Mouse (Mus musculus) retina, postnatal 7 days (tissue): ENCODE data around the gene Pex10.
"Not testable (repeated sequence)": the region's sequence is repeated elsewhere in the genome, so short reads cannot be mapped to it uniquely, and the experiment has no call there.

Experiments
- DNase-seq: peaks from one replicate; pipeline ENCODE4 v3.0.0-alpha.2; 2012; ENCODE audit warnings: low read depth, low spot score

The Pex10 gene

DNA sequence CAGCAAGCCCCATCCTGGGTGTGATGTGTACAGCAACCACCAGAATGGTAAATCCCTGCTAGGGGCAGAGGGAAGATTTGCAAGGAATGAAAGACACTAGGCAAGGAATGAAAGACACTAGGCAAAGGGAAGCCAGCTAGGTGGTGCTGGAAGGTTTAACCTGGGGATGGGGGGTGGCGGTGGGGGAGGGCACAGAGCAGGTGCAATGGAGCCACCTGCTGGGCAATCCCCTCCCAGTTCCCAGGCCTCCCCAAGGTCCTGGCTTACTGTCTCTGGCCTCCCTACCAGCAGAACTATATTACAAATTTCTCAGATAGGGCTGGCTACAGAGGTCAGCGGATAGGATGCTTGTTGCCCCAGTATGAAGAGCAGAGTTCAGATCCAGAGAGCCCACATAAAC is 2.3 kb upstream of the Pex10 start:
- no peak for DNase-seq

DNA sequence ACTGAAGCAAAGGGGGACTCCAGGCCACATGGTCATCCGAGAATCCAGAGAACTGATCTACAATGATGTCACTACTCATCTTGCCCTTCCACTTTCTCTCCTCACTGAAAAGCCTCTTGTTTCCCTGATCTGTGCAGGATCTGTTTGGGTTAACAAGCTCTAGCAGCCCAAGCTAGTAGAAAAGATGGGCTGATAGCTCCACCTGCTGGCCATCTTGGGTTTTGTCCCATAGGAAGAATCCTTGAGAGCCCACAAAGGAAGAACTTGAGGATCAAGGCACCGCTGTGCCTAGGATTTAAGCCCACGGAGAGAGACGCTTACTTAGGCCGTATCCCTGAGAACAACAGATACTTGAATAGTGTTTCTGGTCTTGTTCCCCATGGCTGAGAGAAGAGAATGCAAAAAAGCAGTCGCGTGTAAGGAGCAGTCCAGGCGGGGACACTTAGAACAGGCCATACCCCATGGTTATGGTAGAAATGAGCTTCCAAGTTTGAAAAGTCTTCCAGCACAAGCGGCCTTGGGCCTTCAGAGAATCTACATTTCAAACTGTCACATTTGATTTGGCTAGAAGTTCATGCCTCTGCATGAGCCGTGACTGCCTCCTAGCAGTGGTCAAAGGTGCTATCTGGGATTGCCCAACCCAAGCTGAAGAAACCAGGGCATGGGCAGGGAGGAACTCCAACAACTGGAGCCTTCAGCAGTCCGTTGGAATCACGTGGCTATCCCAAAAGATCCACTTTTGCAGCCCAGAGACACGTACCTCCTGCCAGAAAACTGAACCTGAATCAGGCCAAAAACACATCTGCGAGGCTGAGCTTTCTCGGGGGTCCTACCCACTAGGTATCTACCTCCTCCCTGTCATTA is 614 bp upstream of the Pex10 start:
- DNase-seq, result peak; percentile 92

DNA sequence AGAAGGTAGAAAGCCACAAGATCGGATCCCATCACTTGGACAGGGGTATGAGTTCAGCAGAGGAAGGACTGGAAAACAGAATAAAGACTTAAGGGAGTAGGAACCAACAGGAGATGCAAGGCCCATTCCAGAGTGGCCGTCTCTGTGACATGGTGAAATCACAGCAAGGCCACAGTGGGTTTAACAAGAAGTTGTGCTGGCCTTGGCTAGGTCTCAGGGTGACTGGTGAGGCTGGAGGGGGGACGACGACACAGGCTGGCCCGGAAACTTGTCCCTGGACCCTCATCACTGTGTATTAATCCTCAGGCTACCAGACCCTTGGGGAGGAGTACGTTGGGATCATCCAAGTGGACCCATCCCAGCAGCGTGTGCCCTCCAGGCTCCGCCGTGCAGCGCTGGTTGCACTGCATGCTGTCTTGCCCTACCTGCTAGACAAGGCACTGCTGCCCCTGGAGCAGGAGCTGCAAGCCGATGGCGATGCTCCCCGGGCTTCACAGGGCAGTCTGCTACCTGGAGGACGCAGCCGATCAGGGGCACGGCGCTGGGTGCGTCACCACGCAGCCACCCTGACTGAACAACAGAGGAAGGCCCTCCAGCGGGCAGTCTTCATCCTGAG is 1.6 kb downstream of the Pex10 start:
- no peak for DNase-seq

DNA sequence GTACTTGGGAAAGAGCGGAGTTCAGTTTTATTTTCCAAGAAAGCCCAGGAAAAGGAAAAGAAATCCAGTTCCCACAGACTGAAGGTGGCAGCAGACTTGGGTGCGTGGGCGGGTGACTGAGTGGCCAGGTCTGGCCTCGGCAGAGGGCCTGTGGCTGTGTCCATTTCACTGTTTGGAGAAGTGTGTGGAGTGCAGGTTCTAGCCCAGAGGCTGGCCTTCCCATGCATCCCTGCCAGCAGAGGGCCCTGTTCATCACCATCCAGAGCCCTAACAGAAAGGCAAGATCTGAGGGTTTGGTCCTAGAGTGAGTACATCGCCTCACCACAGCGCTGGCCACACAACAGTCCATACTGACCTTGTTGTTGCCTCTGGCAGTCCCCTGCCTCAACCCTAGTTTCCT is 2.4 kb downstream of the Pex10 start:
- DNase-seq, result no peak

DNA sequence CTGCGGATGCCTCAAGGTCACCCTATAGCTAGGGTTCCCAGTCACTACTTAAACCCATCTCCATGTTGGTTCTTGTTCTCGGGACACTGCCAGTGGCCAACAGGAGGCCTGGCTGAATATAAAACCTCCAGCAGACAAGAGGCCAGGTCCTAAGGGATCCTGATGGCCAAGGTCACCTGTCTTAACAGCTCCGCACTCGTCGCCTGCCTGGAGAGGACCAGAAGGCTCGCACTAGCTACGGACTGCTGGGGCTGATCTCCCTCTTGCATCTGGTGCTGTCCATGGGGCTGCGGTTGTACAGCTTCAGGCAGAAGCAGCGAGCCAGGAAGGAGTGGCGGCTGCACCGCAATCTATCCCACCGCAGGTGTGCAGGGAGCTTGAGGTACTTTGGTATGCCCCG is 3.4 kb downstream of the Pex10 start:
- DNase-seq, result no peak

DNA sequence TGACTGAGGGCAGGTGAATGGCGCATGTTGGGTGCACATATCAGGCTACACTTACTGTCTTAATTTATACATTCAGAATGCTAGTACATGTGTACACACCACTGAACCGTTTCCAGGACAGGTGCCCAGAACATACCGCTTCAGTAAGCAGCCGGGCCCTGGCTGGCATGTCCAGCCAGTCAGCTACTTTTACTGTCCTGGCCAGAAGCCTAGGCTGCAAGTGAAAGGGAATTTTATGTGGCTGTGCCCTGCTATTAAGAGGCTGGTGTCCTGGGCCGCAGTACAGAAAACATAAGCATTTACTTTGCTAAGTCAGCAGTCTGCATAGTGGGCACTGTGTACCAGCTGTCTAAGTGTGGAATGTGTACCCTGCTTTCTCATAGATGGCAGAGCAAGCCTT is 4.1 kb downstream of the Pex10 start:
- no peak for DNase-seq

DNA sequence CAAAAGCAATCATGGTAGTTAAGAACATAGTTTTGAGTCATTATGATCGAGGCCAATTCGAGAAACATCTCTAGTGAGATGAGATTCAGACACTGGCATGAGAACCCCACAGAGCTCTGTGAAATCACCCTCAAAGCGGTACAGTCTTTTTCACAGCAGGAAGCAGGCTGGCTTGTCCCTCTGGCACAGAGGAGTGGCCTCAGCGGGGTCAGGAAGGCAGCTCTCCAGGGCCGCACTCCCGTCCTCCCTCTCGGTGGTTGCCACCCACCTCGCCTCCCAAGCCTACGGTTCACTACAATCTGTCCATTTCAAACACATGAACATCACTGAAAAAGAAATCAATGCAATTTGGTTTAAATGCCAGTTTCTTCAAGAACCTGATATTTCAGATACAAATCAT is 7.6 kb downstream of the Pex10 start:
- DNase-seq, result no peak

DNA sequence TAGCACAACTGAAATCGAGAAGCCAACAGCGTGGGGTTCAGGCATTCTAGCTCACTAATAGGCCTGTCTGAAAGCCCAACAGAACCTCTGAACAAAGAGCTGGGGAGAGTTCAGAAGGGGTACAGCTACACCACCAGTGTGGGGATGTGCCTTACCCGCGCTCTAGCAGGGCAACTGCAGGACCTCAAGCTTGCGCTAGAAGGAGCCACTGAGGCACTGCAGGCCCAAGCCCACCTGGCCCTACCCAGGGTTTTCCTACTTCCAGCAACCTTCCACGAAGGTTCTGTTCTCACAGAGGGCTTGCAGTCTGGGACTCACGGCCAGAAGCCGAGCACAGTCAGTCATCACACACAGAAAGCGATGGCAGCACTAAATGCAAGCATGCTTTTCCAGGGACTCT is 8.3 kb downstream of the Pex10 start:
- no peak for DNase-seq

DNA sequence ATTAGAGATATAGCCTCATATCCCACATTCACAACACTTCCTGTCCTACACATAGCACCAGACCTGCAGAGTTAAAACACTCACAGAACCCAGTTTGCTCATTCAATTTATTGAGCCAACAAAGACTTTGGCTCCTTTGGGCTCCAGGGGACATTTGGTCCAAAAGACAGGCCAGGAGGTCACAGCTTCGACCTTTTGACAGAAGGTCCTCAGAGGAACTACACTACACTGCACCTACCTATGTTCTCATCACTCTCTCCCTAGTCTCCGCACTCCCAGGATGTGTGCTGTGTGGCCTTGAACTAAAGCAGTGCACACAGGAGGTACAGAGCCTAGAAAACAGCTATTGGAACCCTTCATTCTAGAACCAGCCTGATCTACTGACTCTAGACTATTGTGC is 9.0 kb downstream of the Pex10 start:
- no peak for DNase-seq

DNA sequence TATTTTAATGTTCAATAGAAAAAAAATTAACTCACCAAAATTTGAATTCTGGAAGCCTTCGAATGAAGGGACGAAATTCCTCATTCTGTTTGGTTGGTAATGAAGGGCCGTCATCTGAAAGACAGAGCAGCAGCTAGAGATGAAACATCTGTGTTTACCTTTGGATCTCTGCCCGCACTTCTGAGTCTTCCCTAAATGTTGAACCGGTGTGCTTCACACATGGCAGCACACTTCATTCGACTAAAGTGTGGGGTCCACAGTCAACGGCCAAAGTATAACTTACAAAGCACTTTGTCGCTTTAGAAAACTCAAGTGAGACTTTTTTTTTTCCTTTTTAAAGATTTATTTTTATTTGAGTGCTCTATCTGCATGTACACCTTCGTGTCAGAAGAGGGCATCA is 9.9 kb downstream of the Pex10 start:
- DNase-seq, result no peak

DNA sequence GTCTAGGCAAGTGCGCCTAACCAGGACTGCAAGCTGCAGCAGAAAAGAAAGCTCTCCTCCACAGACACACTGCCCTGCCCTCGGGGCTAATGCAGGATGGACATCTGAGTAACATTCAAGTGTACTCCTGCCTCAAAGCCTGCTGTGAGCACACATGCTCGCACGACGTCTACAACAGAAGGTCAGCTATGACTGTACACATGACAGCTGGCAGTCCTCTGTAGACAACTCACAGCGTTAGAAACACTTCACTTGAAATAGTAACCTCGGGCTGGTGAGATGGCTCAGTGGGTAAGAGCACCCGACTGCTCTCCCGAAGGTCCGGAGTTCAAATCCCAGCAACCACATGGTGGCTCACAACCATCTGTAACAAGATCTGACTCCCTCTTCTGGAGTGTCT is 12.0 kb downstream of the Pex10 start:
- DNase-seq, result not testable (repeated sequence)

DNA sequence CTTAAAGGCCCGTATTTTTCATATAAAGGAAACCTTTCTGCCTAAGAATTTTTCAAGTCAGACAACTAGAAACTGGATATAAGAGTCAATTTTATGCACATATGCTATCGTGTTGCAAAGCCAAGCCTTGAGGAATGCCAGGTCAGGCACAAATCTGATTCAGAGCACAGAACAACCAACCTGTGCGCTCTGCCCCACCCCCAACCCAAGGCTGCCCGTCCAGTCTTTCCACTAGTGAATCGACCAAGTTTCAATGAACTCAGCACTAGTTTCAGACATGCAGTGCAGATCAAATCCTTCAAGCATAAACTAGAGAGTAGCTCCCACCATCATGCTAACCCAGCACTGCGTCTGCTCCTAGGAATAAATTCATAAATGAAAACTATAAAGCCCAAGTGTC is 12.8 kb downstream of the Pex10 start:
- DNase-seq, result no peak

DNA sequence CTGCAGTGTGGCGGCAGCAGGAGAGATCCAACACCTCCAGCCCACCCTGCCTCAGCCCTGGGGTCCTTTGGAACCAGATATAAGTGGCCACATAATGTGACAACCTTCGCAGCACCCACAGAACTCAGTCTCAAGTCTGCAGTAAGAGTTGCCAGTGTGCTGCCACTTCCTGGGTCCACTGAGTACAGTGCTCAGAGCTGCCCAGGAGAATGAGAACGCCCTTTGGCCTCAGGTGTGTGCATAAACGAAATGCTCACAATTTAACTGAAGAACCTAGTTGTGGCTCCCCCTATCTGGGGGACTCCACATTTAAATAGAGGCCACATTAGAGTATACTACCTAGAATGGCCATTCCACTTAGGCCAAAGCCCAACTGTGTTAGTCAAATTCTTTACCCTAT is 16.7 kb downstream of the Pex10 start:
- DNase-seq, result no peak

DNA sequence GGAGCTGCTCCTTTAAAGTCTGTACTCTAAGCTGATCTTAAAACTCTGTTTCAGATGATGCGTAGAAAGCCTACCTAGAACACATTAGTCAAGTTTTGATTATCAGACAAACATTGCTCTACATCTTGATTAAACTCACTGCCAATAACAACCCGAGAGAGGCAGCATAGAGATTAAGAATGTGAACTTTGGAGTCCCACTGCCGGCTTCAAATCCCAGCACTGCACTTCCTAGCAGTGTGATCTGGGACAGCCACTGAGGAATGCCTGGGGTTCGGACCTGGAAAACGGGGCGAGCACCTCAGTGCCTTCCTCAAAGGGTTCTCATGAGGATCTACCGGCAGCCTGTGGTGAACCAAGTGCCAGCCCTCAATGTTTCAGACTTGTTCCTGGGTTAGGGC is 17.5 kb downstream of the Pex10 start:
- DNase-seq, result no peak

DNA sequence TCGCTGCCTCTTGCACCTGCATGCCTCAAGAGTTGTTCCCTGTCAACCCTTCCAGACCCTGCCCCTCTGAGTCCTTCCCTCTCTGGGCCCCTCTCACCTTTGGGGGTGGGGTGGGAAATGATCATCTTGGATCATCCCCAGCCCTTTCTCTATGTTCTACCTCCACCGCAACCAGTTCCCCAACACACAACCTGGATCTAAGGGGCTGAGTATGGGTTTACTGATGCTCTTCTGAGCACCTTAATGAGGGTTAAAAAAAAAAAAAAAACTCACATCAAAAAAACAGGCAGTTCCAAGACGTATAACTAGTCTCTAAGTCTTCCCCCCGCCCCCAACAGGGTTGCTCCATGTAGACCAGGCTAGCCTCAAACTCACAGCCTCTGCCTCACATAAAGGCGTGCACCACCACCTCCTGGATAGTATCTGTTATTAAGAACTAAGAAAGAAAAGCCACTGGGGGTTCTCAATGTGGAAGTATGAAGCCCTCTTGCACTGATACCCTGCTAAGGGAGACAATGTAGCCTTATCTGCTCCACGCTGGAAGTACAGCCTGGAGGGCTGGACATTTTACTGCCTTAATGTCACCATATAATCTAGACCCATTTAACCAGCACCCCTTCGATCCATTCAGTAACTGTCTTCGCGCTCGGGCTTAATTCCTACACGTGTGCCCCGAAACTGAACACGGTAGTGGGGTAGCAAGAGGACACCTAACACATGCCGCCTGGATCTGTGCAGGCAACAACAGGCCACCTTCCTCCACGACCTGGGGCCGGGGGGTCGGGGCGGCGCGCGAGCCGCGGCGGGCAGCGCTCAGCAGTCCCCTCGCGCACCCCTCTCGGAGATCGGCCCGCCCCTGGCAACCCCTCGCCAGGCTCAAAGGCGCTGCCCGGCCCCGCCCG is 18.6 kb downstream of the Pex10 start:
- no peak for DNase-seq

DNA sequence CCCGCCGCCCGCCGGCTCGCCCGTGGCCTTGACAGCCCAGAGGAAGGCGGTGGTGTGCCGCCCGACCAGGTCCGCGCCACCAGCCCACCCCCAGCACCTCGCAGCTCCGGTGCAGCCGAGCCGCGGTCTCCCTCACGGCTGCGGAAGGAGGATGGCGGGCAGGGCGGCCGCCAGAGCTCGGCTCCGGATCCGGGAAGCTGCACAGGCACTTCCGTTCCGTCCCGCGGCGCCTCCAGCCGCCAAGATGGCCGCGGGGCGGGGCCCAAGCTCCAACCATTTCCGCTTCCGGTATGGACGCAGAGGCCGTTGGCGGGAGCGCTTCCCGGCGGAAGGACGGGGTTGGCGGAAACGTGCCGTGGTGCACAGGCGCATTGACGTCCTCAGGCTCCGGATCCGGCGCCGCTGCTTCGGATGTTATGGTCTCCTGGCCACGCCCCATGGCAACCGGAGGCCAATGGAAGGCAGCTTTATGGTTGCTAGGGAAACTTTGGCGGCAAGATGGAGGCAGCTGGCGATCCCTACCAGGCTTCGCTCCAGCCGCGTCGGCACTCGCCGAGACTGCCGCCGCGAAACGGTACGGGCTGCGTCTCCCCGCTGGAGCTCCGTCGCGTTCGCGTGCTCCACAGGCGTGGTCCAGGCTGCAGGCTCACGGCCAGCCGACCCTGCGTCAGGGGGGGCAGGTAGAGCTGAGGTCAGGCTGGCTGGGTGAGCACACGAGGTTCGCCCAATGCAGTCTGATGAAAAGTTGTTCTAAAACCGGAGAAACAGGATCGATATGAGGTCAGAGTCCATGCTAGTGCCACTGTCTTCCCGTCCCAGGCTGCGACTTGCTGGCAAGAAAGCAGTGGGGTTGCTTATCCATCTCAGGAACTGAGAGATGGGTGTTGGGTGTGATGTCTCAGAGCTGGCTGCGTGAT is 19.6 kb downstream of the Pex10 start, which contains the start of the genes Rer1 and Morn1:
Gene Rer1 (minus strand): TSS at position 275 of the 917 bp plus-strand sequence.
Gene Morn1 (plus strand): TSS at position 470 of the 917 bp plus-strand sequence.
- DNase-seq, result peak; percentile 100

DNA sequence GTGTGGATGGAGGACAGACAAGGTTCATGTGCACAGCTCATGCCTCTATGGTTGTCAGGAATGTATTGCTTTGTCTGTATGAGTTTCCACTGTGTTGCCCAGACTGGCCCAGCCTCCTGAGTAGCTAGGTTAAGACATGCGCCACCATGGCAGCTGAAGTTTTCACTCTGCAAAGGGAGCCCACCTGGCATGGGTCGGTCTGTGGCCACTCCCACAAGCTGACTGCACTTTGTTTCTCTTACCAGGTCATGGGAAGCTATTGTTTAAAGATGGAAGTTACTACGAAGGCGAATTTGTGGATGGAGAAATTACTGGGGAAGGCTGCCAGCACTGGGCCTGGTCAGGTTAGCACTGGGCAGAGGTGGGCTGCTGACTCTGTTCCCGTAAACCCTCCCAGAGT is 22.4 kb downstream of the Pex10 start:
- no peak for DNase-seq

DNA sequence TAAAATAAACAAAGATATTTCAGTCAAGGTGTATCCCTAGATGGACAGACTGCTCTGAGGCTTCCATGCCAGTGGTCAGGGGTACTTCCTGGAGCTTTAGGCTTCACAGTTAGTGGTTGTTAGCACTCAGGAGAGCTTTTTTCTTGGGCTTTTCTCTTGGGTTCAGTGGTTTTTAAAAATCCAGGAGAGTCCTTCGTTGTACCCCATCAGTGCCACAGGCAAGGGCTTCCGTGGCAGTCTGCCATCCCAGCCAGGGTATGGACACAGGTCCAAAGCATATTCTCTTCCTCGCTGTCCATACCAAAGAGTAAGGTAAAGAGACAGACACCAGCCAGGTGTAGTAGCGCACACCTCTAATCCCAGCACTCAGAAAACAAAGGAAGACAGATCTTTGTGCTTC is 23.3 kb downstream of the Pex10 start:
- DNase-seq, result no peak

DNA sequence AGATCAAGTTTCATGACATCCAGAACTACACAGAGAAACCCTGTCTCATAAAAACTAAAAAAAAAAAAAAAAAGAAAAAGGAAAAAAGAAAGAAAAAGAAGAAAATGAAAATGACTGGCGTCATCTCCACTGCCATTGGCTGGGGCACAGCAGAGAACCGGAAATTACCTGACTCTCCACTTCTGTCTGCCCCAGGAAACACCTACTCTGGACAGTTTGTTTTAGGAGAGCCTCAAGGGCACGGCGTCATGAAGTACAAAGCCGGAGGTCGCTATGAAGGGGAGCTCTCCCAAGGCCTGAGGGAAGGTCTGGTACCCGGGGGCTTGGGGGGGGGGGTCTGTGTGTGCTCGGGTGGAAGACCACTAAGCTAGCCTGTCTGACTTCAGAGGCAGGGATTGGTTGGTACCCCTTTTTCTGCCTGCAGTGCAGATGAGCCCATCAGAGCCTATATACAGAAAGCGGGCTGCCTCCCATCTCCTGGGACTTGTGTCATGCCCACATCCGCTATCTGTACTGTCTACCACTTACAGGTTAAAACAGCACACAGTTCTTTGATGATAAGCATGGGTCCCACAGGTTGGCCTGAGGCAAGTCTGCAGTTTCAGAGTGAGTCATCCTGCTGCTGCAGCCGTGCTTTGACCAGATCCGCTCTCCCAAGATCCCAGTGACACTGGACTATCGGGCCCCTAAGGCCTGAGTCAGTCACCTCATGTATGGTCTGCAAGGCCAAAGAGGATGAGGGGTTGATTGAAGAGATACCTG is 24.1 kb downstream of the Pex10 start:
- DNase-seq, result no peak

DNA sequence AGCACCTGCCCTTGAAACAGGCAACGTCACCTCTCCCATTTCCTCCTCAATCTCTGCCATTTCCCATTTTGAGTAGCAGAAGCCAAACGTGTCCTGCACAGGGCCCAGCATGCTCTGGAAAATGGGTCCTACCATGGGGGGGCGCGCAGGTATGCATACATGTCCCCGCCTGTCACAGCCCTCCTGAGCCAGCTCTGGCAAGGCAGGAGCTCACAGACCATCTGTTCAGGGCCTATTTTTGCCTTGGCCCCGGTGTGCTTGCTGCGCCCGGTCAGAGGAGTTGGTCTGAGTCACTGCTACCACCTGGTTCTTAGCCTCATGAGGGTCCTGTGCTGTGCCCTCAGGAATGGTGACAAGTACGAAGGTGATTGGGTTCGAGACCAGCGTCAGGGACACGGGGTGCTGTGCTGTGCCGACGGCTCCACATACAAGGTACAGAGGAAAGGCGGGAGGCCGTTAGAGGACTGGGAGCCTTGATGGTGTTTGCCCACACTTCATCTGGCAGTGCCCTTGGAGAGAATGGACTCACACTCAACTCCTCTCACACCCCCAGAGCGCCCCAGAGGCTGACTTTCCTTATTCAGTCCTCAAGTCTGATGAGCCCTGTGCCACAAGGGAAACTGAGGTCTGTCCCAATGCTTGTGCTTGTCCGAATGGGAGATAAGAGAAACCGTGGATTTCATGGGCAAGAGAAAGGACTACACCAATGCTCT is 26.1 kb downstream of the Pex10 start:
- DNase-seq, result no peak
